ENCODE assay signal across 13 mouse cellular contexts in the genomic region with DNA sequence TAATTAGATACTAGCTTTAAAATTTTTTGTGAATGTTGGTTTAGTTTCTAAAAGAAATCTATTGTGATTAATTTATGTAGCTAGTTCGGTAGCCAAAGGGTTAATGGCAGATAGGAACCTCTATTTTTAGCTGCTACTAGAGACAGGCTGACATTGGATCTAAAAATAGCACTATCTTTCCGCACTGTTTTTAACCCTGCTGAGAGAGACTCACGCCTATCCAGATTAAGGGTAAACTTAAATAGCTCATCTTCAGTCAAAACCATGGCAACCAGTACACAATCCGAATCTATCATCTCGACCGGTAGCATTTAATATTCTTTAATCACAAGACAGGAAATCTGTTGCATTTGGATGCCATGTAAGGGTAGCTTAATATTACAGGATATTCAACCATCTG. TPM values are rescaled to one million over a fixed set of nuclear protein-coding genes. Genes with fewer than 3 reads are reported as not detected.
DNase-seq lines count a peak whose midpoint lies in the region; ATAC-seq and TF ChIP-seq lines count a peak whose summit lies in the region.
"Had no signal": no experiment of that assay in that cellular context is flagged by ENCODE, and none has a peak within 500 bp of the region (broad histone marks: within the 10 kb centered on the region; RNA-seq: fewer than 3 reads in every experiment).

No protein-coding gene starts in this region.

- no peaks in the 10 kb centered on the region for H3K27me3 ChIP-seq in forebrain, embryonic 13.5 days
- no peaks in the 10 kb centered on the region for H3K27me3 ChIP-seq in forebrain, embryonic 12.5 days
- no peaks in the 10 kb centered on the region for H3K27me3 ChIP-seq in kidney, postnatal 0 days (ENCODE audit: insufficient read depth, low read length)
- no peaks in the 10 kb centered on the region for H3K27me3 ChIP-seq in heart, postnatal 0 days (ENCODE audit: control insufficient read depth, insufficient read depth, low read length)
- H3K27me3 ChIP-seq: embryonic facial prominence, embryonic 13.5 days; limb, embryonic 12.5 days had no signal

- H3K4me1 ChIP-seq in forebrain, embryonic 13.5 days = 0 out of 2 replicates have a peak, but pooled peaks cover 3% of the 10 kb centered on the region
- no peaks in the 10 kb centered on the region for H3K4me1 ChIP-seq in forebrain, embryonic 12.5 days
- H3K4me1 ChIP-seq in kidney, postnatal 0 days (replicated peaks; ENCODE audit: insufficient read depth, low read length) = no peaks in the 10 kb centered on the region
- peaks cover 6% of the 10 kb centered on the region for H3K4me1 ChIP-seq in heart, postnatal 0 days (ENCODE audit: control insufficient read depth, insufficient read depth)
- H3K4me1 ChIP-seq: limb, embryonic 12.5 days had no signal

- WGBS in forebrain, embryonic 13.5 days = 45% methylated on average over 6 of the region's 6 CpGs
- whole genome bisulfite sequencing in forebrain, embryonic 12.5 days = 62% methylated on average over 6 of the region's 6 CpGs
- WGBS in kidney, postnatal 0 days = 34% methylated on average over 6 of the region's 6 CpGs
- WGBS in heart, postnatal 0 days = 4% methylated on average over 6 of the region's 6 CpGs

- no peak overlapping the region for H3K9ac ChIP-seq in forebrain, embryonic 13.5 days
- H3K9ac ChIP-seq in forebrain, embryonic 12.5 days = no peak overlapping the region
- no peak overlapping the region for H3K9ac ChIP-seq in kidney, postnatal 0 days (ENCODE audit: low read depth, low read length)
- H3K9ac ChIP-seq in heart, postnatal 0 days (replicated peaks; ENCODE audit: low read depth, low read length) = no peak overlapping the region
- H3K9ac ChIP-seq: embryonic facial prominence, embryonic 13.5 days; limb, embryonic 12.5 days had no signal

- no peak for TF ChIP-seq CTCF in kidney, postnatal 0 days (IDR thresholded peaks at IDR 0.05; ENCODE audit: low read depth)
- no peak for TF ChIP-seq CTCF in heart, postnatal 0 days (IDR thresholded peaks at IDR 0.05; ENCODE audit: low read depth)

- peak; percentile 78 for ATAC-seq in forebrain, embryonic 13.5 days
- no peak for ATAC-seq in forebrain, embryonic 12.5 days (ENCODE audit: low FRiP score)
- no peak for ATAC-seq in kidney, postnatal 0 days (replicated peaks; ENCODE audit: low FRiP score, low read depth)
- peak; percentile 75 for ATAC-seq in heart, postnatal 0 days (ENCODE audit: insufficient read depth, low read depth)
- ATAC-seq: intestine, embryonic 16.5 days had no signal

- H3K36me3 ChIP-seq in forebrain, embryonic 13.5 days (ENCODE audit: poor library complexity, severe bottlenecking) = no peaks in the 10 kb centered on the region
- no peaks in the 10 kb centered on the region for H3K36me3 ChIP-seq in forebrain, embryonic 12.5 days (replicated peaks)
- no peaks in the 10 kb centered on the region for H3K36me3 ChIP-seq in kidney, postnatal 0 days (ENCODE audit: insufficient read depth, low read length)
- H3K36me3 ChIP-seq in heart, postnatal 0 days (replicated peaks; ENCODE audit: control insufficient read depth, insufficient read depth, low read length) = no peaks in the 10 kb centered on the region
- H3K36me3 ChIP-seq: embryonic facial prominence, embryonic 13.5 days; limb, embryonic 12.5 days had no signal

- no peak overlapping the region for H3K4me3 ChIP-seq in forebrain, embryonic 13.5 days
- H3K4me3 ChIP-seq in forebrain, embryonic 12.5 days (replicated peaks) = no peak overlapping the region
- H3K4me3 ChIP-seq in kidney, postnatal 0 days (replicated peaks; ENCODE audit: low read depth, low read length) = no peak overlapping the region
- H3K4me3 ChIP-seq in heart, postnatal 0 days (ENCODE audit: low read depth, low read length) = no peak overlapping the region
- H3K4me3 ChIP-seq: embryonic facial prominence, embryonic 13.5 days; limb, embryonic 12.5 days; myocyte had no signal

- H3K9me3 ChIP-seq in forebrain, embryonic 13.5 days (replicated peaks) = peaks cover 10% of the 10 kb centered on the region; the same call in 1 of the 2 replicates
- H3K9me3 ChIP-seq in forebrain, embryonic 12.5 days = peaks cover 10% of the 10 kb centered on the region; the same call in 1 of the 2 replicates
- 0 out of 2 replicates have a peak, but pooled peaks cover 6% of the 10 kb centered on the region for H3K9me3 ChIP-seq in kidney, postnatal 0 days (replicated peaks; ENCODE audit: low read length)
- peaks cover 8% of the 10 kb centered on the region; the same call in 1 of the 2 replicates for H3K9me3 ChIP-seq in heart, postnatal 0 days (replicated peaks; ENCODE audit: control insufficient read depth, low read length)

- 0 out of 2 replicates have a peak, but pooled peaks have one; percentile 38 for TF ChIP-seq EP300 in heart, postnatal 0 days (IDR thresholded peaks at IDR 0.05; ENCODE audit: low read depth)

- no peak overlapping the region for H3K27ac ChIP-seq in forebrain, embryonic 13.5 days
- no peak overlapping the region for H3K27ac ChIP-seq in forebrain, embryonic 12.5 days
- H3K27ac ChIP-seq in kidney, postnatal 0 days = no peak overlapping the region
- no peak overlapping the region for H3K27ac ChIP-seq in heart, postnatal 0 days (ENCODE audit: low read depth)
- H3K27ac ChIP-seq: embryonic facial prominence, embryonic 13.5 days; limb, embryonic 12.5 days had no signal

- peak; percentile 28 for DNase-seq in kidney, postnatal 0 days (ENCODE audit: low spot score)
- DNase-seq in kidney, postnatal 36 days = no peak
- DNase-seq in NIH3T3 (ENCODE audit: low read depth) = peak; percentile 4
- DNase-seq in heart, postnatal 0 days (ENCODE audit: low spot score) = peak; percentile 84
- no peak for DNase-seq in right cerebral cortex, postnatal 25 days
- no peak for DNase-seq in urinary bladder, adult 2 months (ENCODE audit: low spot score)

- no peak overlapping the region for H3K4me2 ChIP-seq in forebrain, embryonic 13.5 days
- no peak overlapping the region for H3K4me2 ChIP-seq in forebrain, embryonic 12.5 days
- no peak overlapping the region for H3K4me2 ChIP-seq in kidney, postnatal 0 days (ENCODE audit: low read length)
- 0 out of 2 replicates have a peak overlapping the region, but pooled peaks have one; percentile 15 for H3K4me2 ChIP-seq in heart, postnatal 0 days (ENCODE audit: low read depth, low read length)
- H3K4me2 ChIP-seq: embryonic facial prominence, embryonic 13.5 days; limb, embryonic 12.5 days had no signal

RNA-seq across cellular contexts. Expression of a gene that starts 24.0 kb away (rescaled TPM):
- 49.1 and 50.9 TPM in 2 replicates for polyA plus RNA-seq in forebrain, embryonic 13.5 days (2015; fragmentation: Nextera tagmentation; extraction: Ambion mirVana)
- polyA plus RNA-seq in forebrain, embryonic 12.5 days (2016; fragmentation: Nextera tagmentation; extraction: Ambion mirVana) = 47.6 and 53.8 TPM in 2 replicates
- polyA plus RNA-seq in kidney, postnatal 0 days (2015; fragmentation: Nextera tagmentation; extraction: Ambion mirVana) = 0.49 and 0.79 TPM in 2 replicates
- not detected in 2 replicates for total RNA-seq in heart, postnatal 0 days (2014; rRNA removed; ENCODE audit: low replicate concordance)
- not detected in 2 replicates for polyA plus RNA-seq in heart, postnatal 0 days (2015; fragmentation: Nextera tagmentation; extraction: Ambion mirVana)
- 0.03 and 0.04 TPM in 2 replicates for polyA plus RNA-seq in urinary bladder, adult 2 months (2012; rRNA removed)
- total RNA-seq: gastrocnemius, adult 8-10 months had no signal
- polyA plus RNA-seq: myocyte had no signal

RNA-seq across cellular contexts. Expression of a gene that starts 25.8 kb away (rescaled TPM):
- 24.9 and 28.7 TPM in 2 replicates for polyA plus RNA-seq in forebrain, embryonic 13.5 days (2015; fragmentation: Nextera tagmentation; extraction: Ambion mirVana)
- polyA plus RNA-seq in forebrain, embryonic 12.5 days (2016; fragmentation: Nextera tagmentation; extraction: Ambion mirVana) = 24.8 and 25.8 TPM in 2 replicates
- polyA plus RNA-seq in kidney, postnatal 0 days (2015; fragmentation: Nextera tagmentation; extraction: Ambion mirVana) = 11.3 and 13.2 TPM in 2 replicates
- total RNA-seq in heart, postnatal 0 days (2014; rRNA removed; ENCODE audit: low replicate concordance) = 3.3 and 7.2 TPM in 2 replicates
- polyA plus RNA-seq in heart, postnatal 0 days (2015; fragmentation: Nextera tagmentation; extraction: Ambion mirVana) = 8.7 and 9.7 TPM in 2 replicates
- 6.0 and 7.9 TPM in 2 replicates for polyA plus RNA-seq in urinary bladder, adult 2 months (2012; rRNA removed)

Comparison
In these comparisons a context has a peak if more than half of its experiments do, and no peak if none do; other contexts are left out.
1. ATAC-seq: peak in forebrain, embryonic 13.5 days (single experiment) and heart, postnatal 0 days (single experiment); none in forebrain, embryonic 12.5 days (single experiment) and kidney, postnatal 0 days (single experiment).
2. DNase-seq: peak in kidney, postnatal 0 days (single experiment), NIH3T3 (single experiment) and heart, postnatal 0 days (single experiment); none in kidney, postnatal 36 days (0 of 2), right cerebral cortex, postnatal 25 days (single experiment) and urinary bladder, adult 2 months (single experiment).
3. RNA of a gene that starts 24.0 kb away (polyA plus RNA-seq): 49.1 to 50.9 TPM in forebrain, embryonic 13.5 days and 47.6 to 53.8 TPM in forebrain, embryonic 12.5 days; 0.49 to 0.79 TPM in kidney, postnatal 0 days, 0.03 to 0.04 TPM in urinary bladder, adult 2 months and not detected in heart, postnatal 0 days; every median in the first group is over 10 times any median in the second.